Mouse (Mus musculus) kidney, postnatal 0 days (tissue): ENCODE data around the gene Arpc5l. TPM values are rescaled to one million over a fixed set of nuclear protein-coding genes. Genes with fewer than 3 reads are reported as not detected.

Source experiments
- ATAC-seq: fragments of 200-750 bp; cut with Nextera tagmentation; replicated peaks from 2 replicates; pipeline ENCODE4 v1.8.0; 2017; ENCODE audit warnings: low read depth, moderate number of reproducible peaks, moderate TSS enrichment, moderate library complexity; ENCODE audit not compliant: low FRiP score
- DNase-seq: peaks from one replicate; pipeline ENCODE4 v3.0.0-alpha.2; 2016; ENCODE audit warnings: low spot score
- H3K27ac ChIP-seq: fragments of 300-500 bp; sonication (generic); 2 replicates; pipeline ENCODE4 v1.5.1; 2014; ENCODE audit warnings: mild to moderate bottlenecking
- H3K27me3 ChIP-seq: fragments of 300-500 bp; sonication (generic); 2 replicates; pipeline ENCODE4 v1.6.1; 2014; ENCODE audit warnings: low read length, mixed read lengths; ENCODE audit not compliant: insufficient read depth
- H3K36me3 ChIP-seq: fragments of 300-500 bp; sonication (generic); 2 replicates; pipeline ENCODE4 v1.6.1; 2014; ENCODE audit warnings: low read length, mixed read lengths; ENCODE audit not compliant: insufficient read depth
- H3K4me1 ChIP-seq: fragments of 300-500 bp; sonication (generic); replicated peaks from 2 replicates; pipeline ENCODE4 v1.6.1; 2014; ENCODE audit warnings: antibody characterized with exemption, low read length, mixed read lengths; ENCODE audit not compliant: insufficient read depth
- H3K4me2 ChIP-seq: fragments of 300-500 bp; sonication (generic); 2 replicates; pipeline ENCODE4 v1.6.1; 2014; ENCODE audit warnings: mild to moderate bottlenecking, low read length, moderate library complexity, mixed read lengths
- H3K4me3 ChIP-seq: fragments of 300-500 bp; sonication (generic); replicated peaks from 2 replicates; pipeline ENCODE4 v1.5.1; 2014; ENCODE audit warnings: low read depth, low read length
- H3K9ac ChIP-seq: fragments of 300-500 bp; sonication (generic); 2 replicates; pipeline ENCODE4 v1.6.1; 2014; ENCODE audit warnings: low read depth, low read length
- H3K9me3 ChIP-seq: fragments of 300-500 bp; sonication (generic); replicated peaks from 2 replicates; pipeline ENCODE4 v1.6.1; 2016; ENCODE audit warnings: low read length, inconsistent platforms, mixed read lengths
- CTCF ChIP-seq: IDR thresholded peaks from 2 replicates; pipeline ENCODE4 v1.5.1; 2016; ENCODE audit warnings: antibody characterized with exemption, low read depth, mild to moderate bottlenecking, moderate library complexity
- WGBS: fragments of 180-500 bp; shearing (Covaris S2); extraction: QIAGEN DNeasy Blood & Tissue Kit; methylation state at CpG from one replicate; pipeline ENCODE4 v1.1.7; 2014; 5-methylcytosine and 5-hydroxymethylcytosine counted together
- polyA plus RNA-seq: library from polyadenylated mRNA; unstranded; fragments of >200 nt; fragmentation: Nextera tagmentation; extraction: Ambion mirVana; gene quantifications from 2 replicates; pipeline ENCODE4 v1.2.1, GENCODE M21; 2015

The Arpc5l gene
- polyA plus RNA-seq, 1 experiment from 2014 or later = 133 TPM

- WGBS = 44% methylated on average over 4 of the region's 4 CpGs
- Histone ChIP-seq H3K4me1 (peaks cover 10% of the 10 kb centered on the region; the same call in 1 of the 2 replicates), H3K36me3 (peaks cover 27% of the 10 kb centered on the region), H3K9ac (no peak overlapping the region), H3K4me3 (no peak overlapping the region), H3K4me2 (no peak overlapping the region), H3K9me3 (no peaks in the 10 kb centered on the region), H3K27ac (no peak overlapping the region), H3K27me3 (no peaks in the 10 kb centered on the region)
- TF ChIP-seq CTCF = no peak
- DNase-seq (no peak), ATAC-seq (no peak)
Observed at GRCm38 (mm10) chr2:38999381-38999780, 5.8 kb upstream of the Arpc5l start.

- Histone ChIP-seq H3K4me2 (no peak overlapping the region), H3K4me1 (peaks cover 10% of the 10 kb centered on the region; the same call in 1 of the 2 replicates), H3K27me3 (no peaks in the 10 kb centered on the region), H3K27ac (0 out of 2 replicates have a peak overlapping the region, but pooled peaks have one; percentile 8), H3K9ac (no peak overlapping the region), H3K4me3 (no peak overlapping the region), H3K9me3 (no peaks in the 10 kb centered on the region), H3K36me3 (peaks cover 27% of the 10 kb centered on the region)
- no peak for ATAC-seq
- no peak for DNase-seq
- 69% methylated on average over 8 of the region's 8 CpGs for WGBS
- no peak for TF ChIP-seq CTCF
Observed at GRCm38 (mm10) chr2:38999910-39000586, 5.1 kb upstream of the Arpc5l start.

- Histone ChIP-seq H3K4me3 (no peak overlapping the region), H3K36me3 (peaks cover 27% of the 10 kb centered on the region), H3K4me1 (peaks cover 10% of the 10 kb centered on the region; the same call in 1 of the 2 replicates), H3K27me3 (no peaks in the 10 kb centered on the region), H3K9ac (no peak overlapping the region), H3K4me2 (no peak overlapping the region), H3K27ac (no peak overlapping the region), H3K9me3 (no peaks in the 10 kb centered on the region)
- TF ChIP-seq CTCF = no peak
- ATAC-seq (no peak), DNase-seq (no peak)
- WGBS = 74% methylated on average over 4 of the region's 4 CpGs
Observed at GRCm38 (mm10) chr2:39000587-39000919, 4.6 kb upstream of the Arpc5l start.

- no peak for DNase-seq
- H3K4me2 ChIP-seq = no peak overlapping the region
- TF ChIP-seq CTCF = no peak
- H3K9ac ChIP-seq = no peak overlapping the region
- no peak for ATAC-seq
- H3K27me3 ChIP-seq = no peaks in the 10 kb centered on the region
- WGBS = 70% methylated on average over 3 of the region's 3 CpGs
- H3K4me1 ChIP-seq = peaks cover 10% of the 10 kb centered on the region; the same call in 1 of the 2 replicates
- peaks cover 27% of the 10 kb centered on the region for H3K36me3 ChIP-seq
- H3K4me3 ChIP-seq = no peak overlapping the region
- H3K9me3 ChIP-seq = no peaks in the 10 kb centered on the region
- H3K27ac ChIP-seq = no peak overlapping the region
Observed at GRCm38 (mm10) chr2:39001866-39002265, 3.3 kb upstream of the Arpc5l start.

GRCm38 (mm10) chr2:39003106-39003505 lies 2.0 kb upstream of the Arpc5l start:
- H3K9ac ChIP-seq = 0 out of 2 replicates have a peak overlapping the region, but pooled peaks have one; percentile 76
- no peak for ATAC-seq
- H3K36me3 ChIP-seq = peaks cover 27% of the 10 kb centered on the region
- H3K4me2 ChIP-seq = peak overlapping the region; percentile 54
- peaks cover 10% of the 10 kb centered on the region for H3K4me1 ChIP-seq
- no peak overlapping the region for H3K27ac ChIP-seq
- no peak overlapping the region for H3K4me3 ChIP-seq
- no peak for TF ChIP-seq CTCF
- WGBS = 46% methylated on average over 8 of the region's 8 CpGs
- H3K9me3 ChIP-seq = no peaks in the 10 kb centered on the region
- H3K27me3 ChIP-seq = no peaks in the 10 kb centered on the region
- no peak for DNase-seq

GRCm38 (mm10) chr2:39003512-39003911 lies 1.6 kb upstream of the Arpc5l start:
- WGBS = 67% methylated on average over 5 of the region's 5 CpGs
- H3K9ac ChIP-seq = peak overlapping the region; percentile 76; the same call in 1 of the 2 replicates
- H3K27me3 ChIP-seq = no peaks in the 10 kb centered on the region
- H3K4me2 ChIP-seq = peak overlapping the region; percentile 54
- DNase-seq = no peak
- H3K9me3 ChIP-seq = no peaks in the 10 kb centered on the region
- no peak for ATAC-seq
- H3K4me3 ChIP-seq = peak overlapping the region; percentile 51; the same call in 1 of the 2 replicates
- peaks cover 27% of the 10 kb centered on the region for H3K36me3 ChIP-seq
- no peak overlapping the region for H3K27ac ChIP-seq
- peaks cover 10% of the 10 kb centered on the region for H3K4me1 ChIP-seq
- TF ChIP-seq CTCF = no peak
